Mouse (Mus musculus) gastrocnemius, adult 8-10 months (tissue): ENCODE data around the gene Ttc32. TPM values are rescaled to one million over a fixed set of nuclear protein-coding genes. Genes with fewer than 3 reads are reported as not detected.

Experiments used
- DNase-seq, 2 experiments: peaks; one replicate each; pipeline ENCODE4 v3.0.0; 2022; ENCODE audit warnings: low spot score in 2 of 2
- total RNA-seq, 4 experiments: library from RNA; stranded (reverse); gene quantifications; 2 replicates each; pipeline ENCODE4 v1.2.4; 2022

The Ttc32 gene
- total RNA-seq, 4 experiments from 2014 or later: 24.7 to 26.7 (median 25.9) TPM

- DNase-seq: no peak
These were observed 14.9 kb downstream of the Ttc32 start for GRCm38 (mm10) chr12:9044666-9045065.

- no peak for DNase-seq
These were observed 16.9 kb downstream of the Ttc32 start for GRCm38 (mm10) chr12:9046674-9047073.

GRCm38 (mm10) chr12:9048090-9048489 lies 18.3 kb downstream of the Ttc32 start:
- DNase-seq: no peak

GRCm38 (mm10) chr12:9050824-9051223 lies 21.0 kb downstream of the Ttc32 start:
- DNase-seq: no peak

GRCm38 (mm10) chr12:9052075-9052829 lies 22.5 kb downstream of the Ttc32 start:
- DNase-seq: peak; percentile 63 to 68

- no peak for DNase-seq
These were observed 23.5 kb downstream of the Ttc32 start for GRCm38 (mm10) chr12:9053345-9053744.

- DNase-seq: no peak
These were observed 24.2 kb downstream of the Ttc32 start for GRCm38 (mm10) chr12:9054012-9054411.

GRCm38 (mm10) chr12:9055269-9055668 lies 25.5 kb downstream of the Ttc32 start:
- no peak for DNase-seq

- DNase-seq: no peak
These were observed 29.7 kb downstream of the Ttc32 start for GRCm38 (mm10) chr12:9059502-9059901.

GRCm38 (mm10) chr12:9059965-9060364 lies 30.2 kb downstream of the Ttc32 start:
- no peak for DNase-seq

- no peak for DNase-seq
These were observed 33.8 kb downstream of the Ttc32 start for GRCm38 (mm10) chr12:9063611-9064010.

- DNase-seq: no peak
These were observed 41.3 kb downstream of the Ttc32 start for GRCm38 (mm10) chr12:9071058-9071457.

- DNase-seq: no peak
These were observed 41.7 kb downstream of the Ttc32 start for GRCm38 (mm10) chr12:9071493-9071892.

- peak in 1 of 2 experiments; percentile 12 for DNase-seq
These were observed 47.8 kb downstream of the Ttc32 start for GRCm38 (mm10) chr12:9077554-9078125.

- DNase-seq: no peak
These were observed 60.4 kb downstream of the Ttc32 start for GRCm38 (mm10) chr12:9090226-9090625.

Other genes with a start within 250 kb of the Ttc32 start
- gene Laptm4a, start 108.3 kb upstream of the Ttc32 start, total RNA-seq: 100 to 1,000 TPM; 221 to 236 (median 226) TPM
- under 1 TPM in 1 of 4 experiments, not detected in 3; 0.12 TPM for gene Matn3, start 82.1 kb upstream of the Ttc32 start, total RNA-seq
- gene Wdr35, start 56.1 kb upstream of the Ttc32 start, total RNA-seq: 10 to 100 TPM in 2 of 4 experiments, 1 to 10 TPM in 2; 8.4 to 10.7 (median 9.5) TPM